Mouse (Mus musculus): ENCODE data around the gene Nckap5. TPM values are rescaled to one million over a fixed set of nuclear protein-coding genes. Genes with fewer than 3 reads are reported as not detected.

The Nckap5 gene
- total RNA-seq, 1 experiment from 2014 or later: 39.6 TPM

DNA sequence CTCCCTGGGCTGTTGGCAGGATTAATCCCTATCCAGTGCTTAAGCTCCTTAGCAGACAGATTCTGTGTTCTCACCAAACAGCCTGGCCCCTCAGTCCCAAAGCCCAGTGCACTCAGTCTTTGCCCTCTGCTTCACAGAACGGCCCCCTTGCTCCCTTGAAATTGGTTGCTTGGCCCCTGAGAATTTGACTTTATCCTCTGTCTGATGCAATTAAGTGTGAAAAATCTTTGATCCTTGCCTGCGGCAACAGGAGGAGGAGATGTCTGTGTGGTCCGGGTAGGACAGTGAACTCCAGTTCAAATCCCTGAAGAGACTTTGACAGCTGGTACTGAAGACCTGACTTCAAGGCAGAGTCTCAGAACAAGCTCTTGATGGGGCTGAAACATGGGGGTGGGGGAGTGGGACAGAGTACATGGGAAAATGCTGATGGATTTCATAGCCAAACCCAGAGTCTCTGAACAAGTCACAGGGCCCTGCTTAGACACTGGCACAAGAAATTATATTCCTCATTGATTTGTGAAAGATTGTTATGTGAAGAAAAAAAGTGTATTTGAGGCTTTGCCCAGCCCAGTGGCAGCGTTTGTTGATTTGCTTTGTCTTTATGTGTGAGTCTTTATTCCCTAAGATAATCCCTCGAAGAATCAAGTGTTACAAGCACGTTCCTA is 65.0 kb downstream of the Nckap5 start:
- no peak for DNase-seq

DNA sequence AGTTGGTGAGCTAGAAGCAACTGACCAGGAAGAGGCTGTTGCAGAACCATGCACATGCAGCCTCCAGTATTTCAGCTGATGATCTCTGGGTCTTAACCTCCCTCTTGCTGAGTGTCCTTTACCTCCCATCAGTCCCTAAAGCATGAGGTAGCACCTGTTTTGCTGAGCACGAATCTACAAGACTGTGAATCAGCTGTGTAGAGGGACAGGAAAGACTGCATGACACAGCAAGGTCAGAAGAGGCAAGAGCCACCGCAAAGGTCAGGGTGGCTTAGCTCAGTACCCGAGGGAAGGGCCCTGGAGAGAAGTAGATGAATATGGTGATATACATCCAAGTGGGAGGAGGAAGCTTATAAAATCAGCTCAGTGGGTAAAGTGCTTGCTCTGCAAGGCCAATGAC is 66.4 kb downstream of the Nckap5 start:
- DNase-seq: peak; percentile 19

- DNase-seq: no peak
These were observed 67.4 kb downstream of the Nckap5 start for GRCm38 (mm10) chr1:126763192-126763591.

DNA sequence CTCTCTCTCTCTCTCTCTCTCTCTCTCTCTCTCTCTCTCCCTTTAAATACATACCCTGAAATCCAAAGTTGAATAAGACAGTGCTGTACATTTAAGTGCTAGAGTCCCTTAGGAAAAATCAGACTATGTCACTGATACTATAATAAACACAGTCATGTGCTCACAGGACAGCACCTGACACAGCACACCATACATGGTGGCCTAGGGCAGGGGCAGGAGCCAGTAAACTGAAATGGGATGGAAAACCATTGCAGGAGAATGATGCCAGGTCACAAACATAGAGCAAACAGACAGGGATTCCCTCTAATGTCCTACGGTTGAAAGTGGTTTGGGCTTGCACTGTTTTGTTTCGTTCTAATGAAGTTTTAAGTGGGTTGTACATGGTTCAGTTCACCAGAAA is 70.2 kb downstream of the Nckap5 start:
- DNase-seq: no peak

DNA sequence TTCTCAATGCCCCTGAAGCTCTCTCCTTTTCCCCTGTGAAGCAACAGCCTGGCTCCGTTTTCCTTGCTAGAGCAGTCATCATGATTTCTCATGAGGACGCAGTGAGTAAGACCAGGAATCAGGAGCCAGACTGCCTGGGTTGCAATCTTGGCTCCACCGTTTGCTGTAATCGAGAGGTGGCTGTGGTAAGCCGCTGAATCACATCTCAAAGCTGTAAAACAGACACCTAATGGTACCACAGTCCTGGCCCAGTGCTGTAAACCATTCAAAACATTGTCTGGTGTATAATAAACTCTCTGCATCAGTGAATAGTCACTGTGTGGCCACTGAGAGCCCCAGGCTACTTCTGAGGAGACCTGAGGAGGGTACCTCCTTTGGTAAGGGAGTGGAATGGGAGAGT is 74.9 kb downstream of the Nckap5 start:
- peak; percentile 47 for DNase-seq

DNA sequence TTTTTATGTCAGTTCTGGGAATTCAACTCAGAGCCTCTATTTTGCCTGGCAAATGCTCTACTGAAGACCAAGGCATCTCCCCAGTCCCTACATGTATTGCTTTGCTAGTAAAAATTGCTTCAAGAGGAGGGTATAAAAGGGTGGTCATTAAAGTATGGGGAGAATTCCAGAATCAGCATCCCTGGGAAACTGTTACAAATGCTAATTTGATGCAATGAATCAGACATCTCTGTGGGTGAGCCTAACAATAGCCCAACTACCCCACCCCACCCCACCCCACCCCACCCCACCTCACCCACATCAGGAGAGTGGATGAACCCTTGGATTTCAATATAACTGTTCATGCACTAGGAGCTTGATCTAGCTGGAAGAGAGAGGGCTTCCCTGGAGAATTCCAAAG is 77.0 kb downstream of the Nckap5 start:
- no peak for DNase-seq

DNA sequence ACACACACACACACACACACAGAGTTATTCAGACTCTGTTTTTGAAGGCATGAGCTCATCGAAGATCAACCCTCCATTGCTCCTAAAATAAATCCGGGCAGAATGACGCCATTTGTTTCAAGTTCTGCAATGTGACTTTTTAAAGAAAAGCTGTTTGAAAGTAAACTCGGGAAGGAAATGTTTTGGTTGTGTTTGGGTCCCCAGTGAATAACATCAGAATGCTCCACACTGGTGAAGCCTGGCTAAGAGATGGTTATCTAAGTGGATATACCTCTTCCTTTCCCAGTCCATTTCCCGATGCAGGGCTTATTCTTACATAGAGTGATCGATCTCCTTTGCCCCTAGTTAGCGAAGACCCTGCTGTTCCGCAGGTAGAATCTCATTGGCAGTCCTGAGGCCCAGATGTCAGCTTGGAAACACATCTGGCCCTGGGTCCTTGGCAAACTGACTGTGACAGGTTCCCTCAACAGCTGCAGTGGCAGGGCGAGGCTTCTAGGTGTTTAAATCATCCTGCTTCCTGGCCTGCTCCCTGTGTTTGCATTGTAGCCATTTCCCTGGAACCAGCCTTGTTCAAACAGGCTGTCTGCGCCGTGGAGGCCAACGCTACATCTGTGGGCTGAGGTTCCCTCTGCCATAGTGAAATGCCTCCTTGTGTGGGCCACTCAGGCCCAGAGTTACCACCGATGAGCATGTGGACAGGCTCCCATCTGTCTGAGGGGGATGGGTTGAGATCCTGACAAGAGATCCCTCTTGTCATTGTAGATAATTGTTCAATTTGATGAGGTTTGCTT is 78.2 kb downstream of the Nckap5 start:
- no peak for DNase-seq

DNA sequence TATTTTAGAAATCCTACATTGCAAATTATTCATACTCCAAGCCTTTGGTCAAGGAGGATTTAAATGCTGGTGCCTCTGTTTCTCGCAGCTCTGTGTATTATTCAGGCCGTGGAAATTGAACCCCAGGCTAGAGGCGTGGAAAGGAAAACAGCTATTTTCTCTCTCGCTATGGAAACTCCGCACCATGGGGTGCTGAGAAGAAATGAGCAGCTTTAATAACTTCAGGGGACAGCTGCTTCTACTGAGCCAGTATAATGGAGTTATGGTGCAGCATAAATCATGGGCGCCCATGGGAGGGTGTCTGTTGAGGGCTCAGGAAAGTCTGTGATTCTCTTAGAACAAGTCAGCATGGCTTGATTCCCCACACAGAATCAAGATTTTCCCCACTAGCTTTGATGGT is 79.5 kb downstream of the Nckap5 start:
- no peak for DNase-seq

GRCm38 (mm10) chr1:126750156-126750555 is 80.4 kb downstream of the Nckap5 start:
- no peak for DNase-seq

GRCm38 (mm10) chr1:126747914-126748313 is 82.7 kb downstream of the Nckap5 start:
- DNase-seq: no peak

DNA sequence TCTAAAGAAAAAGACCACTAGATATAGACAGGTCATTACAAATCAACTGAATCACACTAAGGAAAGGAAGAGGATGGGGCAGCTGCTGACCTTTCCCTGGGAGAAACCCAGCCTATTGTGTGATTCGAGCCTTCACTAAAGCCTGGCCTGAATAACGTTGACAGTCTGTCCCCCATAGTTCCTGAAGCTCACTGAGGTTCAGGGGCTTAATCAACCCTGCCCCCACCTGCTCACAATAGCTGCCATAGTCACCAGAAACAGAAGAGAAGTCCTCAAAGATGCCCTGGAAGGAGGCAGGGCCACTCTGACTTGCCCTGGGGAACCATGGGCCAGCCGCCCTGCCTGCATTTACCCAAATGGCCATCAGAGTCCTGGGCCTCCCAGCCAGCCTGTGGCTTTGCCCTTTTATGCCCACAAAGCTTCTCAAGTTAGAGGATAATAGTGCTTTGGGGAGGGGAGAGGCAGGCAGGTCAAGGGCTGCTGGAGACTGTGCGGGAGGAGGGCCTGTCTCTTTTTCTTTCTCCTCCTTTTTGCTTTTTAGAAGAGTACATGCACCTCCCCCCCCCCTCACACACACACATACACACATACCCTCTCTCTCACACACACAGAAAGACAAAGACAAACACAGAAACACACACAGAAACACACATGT is 85.0 kb downstream of the Nckap5 start:
- no peak for DNase-seq

DNA sequence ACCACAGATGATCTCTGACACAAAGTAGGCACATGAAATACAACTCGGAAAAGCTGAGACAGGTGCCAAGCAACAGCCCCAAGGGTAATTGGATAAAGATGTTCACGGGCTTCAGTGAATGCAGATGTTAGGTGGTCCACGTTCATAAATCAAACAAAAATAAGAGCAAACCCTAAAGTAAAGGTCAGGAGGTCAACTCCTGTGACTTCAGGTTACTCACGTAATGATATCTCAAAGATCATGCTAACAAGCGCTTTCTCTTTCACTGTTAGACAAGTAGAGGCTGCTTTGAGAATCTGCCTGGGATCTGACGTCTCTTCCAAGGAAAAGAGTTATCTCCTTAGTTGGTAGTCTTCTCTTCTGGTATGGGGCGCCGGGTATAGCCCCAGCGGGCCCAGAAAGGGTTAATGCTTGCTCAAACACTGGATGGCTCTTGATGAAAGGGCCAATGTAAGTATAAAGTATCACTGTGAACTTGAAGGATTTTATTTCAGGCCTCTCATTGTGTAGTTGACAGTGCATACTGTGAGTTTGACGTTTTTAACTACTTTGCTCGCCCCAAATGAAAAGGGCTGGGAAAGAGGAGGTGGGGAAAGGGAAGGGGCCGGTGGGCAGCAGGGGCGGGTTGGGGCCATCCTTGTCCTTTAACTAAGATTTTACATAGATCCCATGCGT is 85.8 kb downstream of the Nckap5 start:
- no peak for DNase-seq

DNA sequence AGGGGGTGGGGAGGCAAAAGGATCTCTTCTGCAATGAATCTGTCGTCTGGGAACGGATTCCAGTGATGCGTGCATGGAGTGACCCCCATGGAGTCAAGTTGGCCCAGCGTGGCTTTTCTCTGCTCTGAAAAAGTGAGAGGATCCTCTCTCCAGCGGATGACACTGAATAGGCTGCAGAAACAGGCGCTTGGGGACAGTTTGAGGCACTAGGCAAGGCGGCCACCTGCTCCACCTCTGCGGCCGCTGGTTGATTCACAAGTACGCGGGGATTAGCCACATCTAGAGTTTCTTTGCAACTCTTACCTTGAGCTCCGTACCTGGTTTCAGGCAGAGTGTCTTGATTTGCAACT is 92.3 kb downstream of the Nckap5 start:
- no peak for DNase-seq

- DNase-seq: peak; percentile 45
These were observed 92.9 kb downstream of the Nckap5 start for GRCm38 (mm10) chr1:126737554-126738290.

- no peak for DNase-seq
These were observed 98.9 kb downstream of the Nckap5 start for GRCm38 (mm10) chr1:126731691-126732090.

- DNase-seq: peak; percentile 38
These were observed 104.1 kb downstream of the Nckap5 start for GRCm38 (mm10) chr1:126726400-126727055.

- no peak for DNase-seq
These were observed 104.8 kb downstream of the Nckap5 start for GRCm38 (mm10) chr1:126725628-126726367.

DNA sequence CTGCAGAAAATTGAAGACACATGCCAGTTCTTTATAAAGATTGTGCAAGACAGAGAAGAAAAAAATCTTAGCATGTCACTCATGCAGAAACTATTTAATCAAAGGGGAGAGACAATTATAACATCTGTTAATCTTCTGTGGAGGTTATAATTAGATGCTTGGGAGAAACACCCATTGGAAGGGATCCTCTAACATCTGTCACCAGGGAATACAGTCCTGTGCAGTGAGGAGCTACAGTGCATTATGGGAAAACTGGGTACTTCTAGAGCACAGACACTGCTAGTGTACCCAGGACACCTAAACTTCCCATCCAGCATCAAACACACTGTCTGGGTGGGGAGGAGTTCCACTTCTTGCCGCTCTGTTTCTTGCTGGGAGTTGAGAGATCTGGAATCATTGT is 108.7 kb downstream of the Nckap5 start:
- no peak for DNase-seq

GRCm38 (mm10) chr1:126719733-126720348 is 110.8 kb downstream of the Nckap5 start:
- DNase-seq: no peak

- DNase-seq: no peak
These were observed 124.0 kb downstream of the Nckap5 start for GRCm38 (mm10) chr1:126706611-126707010.

DNA sequence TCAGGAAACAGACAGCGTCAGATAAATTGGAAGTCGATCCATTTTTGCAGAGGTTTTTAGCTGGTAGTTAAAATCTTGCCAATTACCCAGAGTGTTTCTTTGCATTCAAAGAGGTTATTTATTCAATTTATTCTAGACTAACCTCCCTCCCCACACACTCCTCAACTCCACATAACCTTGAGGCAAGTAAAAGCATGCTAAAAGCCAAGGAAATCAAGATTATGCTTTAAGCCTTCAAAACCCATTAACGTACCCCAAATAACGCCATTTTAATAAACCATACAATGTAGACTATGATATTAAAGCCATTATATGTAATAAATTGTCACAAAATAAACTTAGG is 129.7 kb downstream of the Nckap5 start:
- no peak for DNase-seq

Data from adrenal gland, postnatal 14 days (tissue).